Mouse (Mus musculus) erythroblast, embryonic 14.5 days (primary cell): ENCODE measurements around the gene BC147527. TPM values are rescaled to one million over a fixed set of nuclear protein-coding genes. Genes with fewer than 3 reads are reported as not detected.
"Not testable (repeated sequence)": the region's sequence is repeated elsewhere in the genome, so short reads cannot be mapped to it uniquely, and the experiment has no call there.

Experiments
- H3K27me3 ChIP-seq: 2 replicates; pipeline ENCODE4 v1.6.1; 2012; ENCODE audit warnings: inconsistent platforms; ENCODE audit not compliant: control insufficient read depth
- H3K36me3 ChIP-seq: 2 replicates; pipeline ENCODE4 v1.6.1; 2012; ENCODE audit warnings: mild to moderate bottlenecking, inconsistent platforms; ENCODE audit not compliant: control insufficient read depth
- H3K4me1 ChIP-seq: 2 replicates; pipeline ENCODE4 v1.6.1; 2012; ENCODE audit warnings: inconsistent platforms; ENCODE audit not compliant: control insufficient read depth
- H3K4me3 ChIP-seq: replicated peaks from 2 replicates; pipeline ENCODE3; 2012; ENCODE audit warnings: moderate library complexity, mild to moderate bottlenecking, inconsistent platforms
- H3K9me3 ChIP-seq: 2 replicates; pipeline ENCODE4 v1.6.1; 2012; ENCODE audit warnings: low read length, inconsistent platforms, mixed read lengths; ENCODE audit not compliant: control insufficient read depth
- GATA1 ChIP-seq: IDR thresholded peaks from 2 replicates; pipeline ENCODE4 v1.6.1; 2012; ENCODE audit warnings: low read length, inconsistent platforms, mixed read lengths
- TAL1 ChIP-seq: IDR thresholded peaks from 3 replicates; pipeline ENCODE4 v1.6.1; 2012; ENCODE audit warnings: low read length, inconsistent platforms, mixed read lengths
- polyA plus RNA-seq: library from polyadenylated mRNA; stranded (reverse); fragments of >175 nt; gene quantifications from 2 replicates; pipeline ENCODE4 v1.2.3, GENCODE M21; 2012

The BC147527 gene
- polyA plus RNA-seq = not detected in 2 replicates

- no peaks in the 10 kb centered on the region for H3K4me1 ChIP-seq
- H3K27me3 ChIP-seq = no peaks in the 10 kb centered on the region
- no peak within 1 kb of the TSS for H3K4me3 ChIP-seq
- TF ChIP-seq GATA1 (no peak), TAL1 (no peak)
- H3K36me3 ChIP-seq = no peaks in the 10 kb centered on the region
- H3K9me3 ChIP-seq = no peaks in the 10 kb centered on the region
These were observed at the start of gene BC147527 for GRCm38 (mm10) chr13:120299991-120300442. TSS of gene BC147527 (plus strand) at chr13:120300392.

- not testable (repeated sequence) for H3K36me3 ChIP-seq, H3K4me3 ChIP-seq, H3K9me3 ChIP-seq, H3K27me3 ChIP-seq, H3K4me1 ChIP-seq
These were observed 48.8 kb upstream of the BC147527 start for GRCm38 (mm10) chr13:120251208-120251924.

- H3K36me3 ChIP-seq, H3K4me1 ChIP-seq, H3K27me3 ChIP-seq, H3K9me3 ChIP-seq, H3K4me3 ChIP-seq: not testable (repeated sequence)
These were observed 41.2 kb upstream of the BC147527 start for GRCm38 (mm10) chr13:120258817-120259658.

GRCm38 (mm10) chr13:120259718-120260117 is 40.5 kb upstream of the BC147527 start:
- H3K4me1 ChIP-seq, H3K4me3 ChIP-seq, H3K9me3 ChIP-seq, H3K36me3 ChIP-seq, H3K27me3 ChIP-seq: not testable (repeated sequence)

- not testable (repeated sequence) for H3K36me3 ChIP-seq, H3K9me3 ChIP-seq, H3K4me1 ChIP-seq, H3K27me3 ChIP-seq, H3K4me3 ChIP-seq
These were observed 37.3 kb upstream of the BC147527 start, which contains the start of gene AF067061 for GRCm38 (mm10) chr13:120262870-120263269. TSS of gene AF067061 (plus strand) at chr13:120263114.

GRCm38 (mm10) chr13:120277837-120278236 is 22.4 kb upstream of the BC147527 start:
- not testable (repeated sequence) for H3K4me3 ChIP-seq, H3K4me1 ChIP-seq, H3K9me3 ChIP-seq, H3K36me3 ChIP-seq, H3K27me3 ChIP-seq

- no peaks in the 10 kb centered on the region for H3K9me3 ChIP-seq
- H3K4me1 ChIP-seq = no peaks in the 10 kb centered on the region
- TF ChIP-seq GATA1 (no peak), TAL1 (no peak)
- H3K27me3 ChIP-seq = no peaks in the 10 kb centered on the region
- H3K4me3 ChIP-seq = no peak overlapping the region
- H3K36me3 ChIP-seq = no peaks in the 10 kb centered on the region
These were observed 21.4 kb upstream of the BC147527 start for GRCm38 (mm10) chr13:120278784-120279183.

GRCm38 (mm10) chr13:120299324-120299894 is 783 bp upstream of the BC147527 start:
- Histone ChIP-seq H3K36me3 (no peaks in the 10 kb centered on the region), H3K27me3 (no peaks in the 10 kb centered on the region), H3K4me3 (no peak overlapping the region), H3K9me3 (no peaks in the 10 kb centered on the region), H3K4me1 (no peaks in the 10 kb centered on the region)
- TF ChIP-seq TAL1 (no peak), GATA1 (no peak)

GRCm38 (mm10) chr13:120300853-120301252 is 661 bp downstream of the BC147527 start:
- Histone ChIP-seq H3K4me1 (no peaks in the 10 kb centered on the region), H3K9me3 (no peaks in the 10 kb centered on the region), H3K27me3 (no peaks in the 10 kb centered on the region), H3K4me3 (no peak overlapping the region), H3K36me3 (no peaks in the 10 kb centered on the region)
- no peak for TF ChIP-seq TAL1
- no peak for TF ChIP-seq GATA1
